Mouse (Mus musculus) kidney, embryonic 16.5 days (tissue): ENCODE data around the gene Lgmn. TPM values are rescaled to one million over a fixed set of nuclear protein-coding genes. Genes with fewer than 3 reads are reported as not detected.

Source experiments
- ATAC-seq: fragments of 200-750 bp; cut with Nextera tagmentation; 2 replicates; pipeline ENCODE4 v1.8.0; 2017; ENCODE audit warnings: moderate TSS enrichment; ENCODE audit not compliant: low FRiP score, low TSS enrichment
- H3K27ac ChIP-seq: fragments of 300-500 bp; sonication (generic); 2 replicates; pipeline ENCODE4 v1.5.1; 2014; ENCODE audit warnings: low read length
- H3K27me3 ChIP-seq: fragments of 300-500 bp; sonication (generic); 2 replicates; pipeline ENCODE4 v1.6.1; 2014; ENCODE audit warnings: low read length, control low read depth, mixed read lengths; ENCODE audit not compliant: insufficient read depth
- H3K36me3 ChIP-seq: fragments of 300-500 bp; sonication (generic); 2 replicates; pipeline ENCODE4 v1.6.1; 2014; ENCODE audit warnings: low read length, control low read depth, mixed read lengths; ENCODE audit not compliant: insufficient read depth
- H3K4me1 ChIP-seq: fragments of 300-500 bp; sonication (generic); 2 replicates; pipeline ENCODE4 v1.6.1; 2014; ENCODE audit warnings: low read length, control low read depth, mixed read lengths; ENCODE audit not compliant: insufficient read depth
- H3K4me2 ChIP-seq: fragments of 300-500 bp; sonication (generic); replicated peaks from 2 replicates; pipeline ENCODE4 v1.6.1; 2014; ENCODE audit warnings: low read depth, low read length
- H3K4me3 ChIP-seq: fragments of 300-500 bp; sonication (generic); 2 replicates; pipeline ENCODE4 v1.5.1; 2014; ENCODE audit warnings: mild to moderate bottlenecking, low read length
- H3K9ac ChIP-seq: fragments of 300-500 bp; sonication (generic); replicated peaks from 2 replicates; pipeline ENCODE4 v1.6.1; 2014; ENCODE audit warnings: low read length
- H3K9me3 ChIP-seq: fragments of 300-500 bp; sonication (generic); 2 replicates; pipeline ENCODE4 v1.6.1; 2016; ENCODE audit warnings: low read length, control low read depth
- WGBS: fragments of 180-500 bp; shearing (Covaris S2); extraction: QIAGEN DNeasy Blood & Tissue Kit; methylation state at CpG from one replicate; pipeline ENCODE4 v1.1.7; 2014; 5-methylcytosine and 5-hydroxymethylcytosine counted together
- polyA plus RNA-seq: library from polyadenylated mRNA; unstranded; fragments of >200 nt; fragmentation: Nextera tagmentation; extraction: Ambion mirVana; gene quantifications from 2 replicates; pipeline ENCODE4 v1.2.1, GENCODE M21; 2015

Lgmn gene
- polyA plus RNA-seq, 1 experiment from 2014 or later: 175 TPM

DNA sequence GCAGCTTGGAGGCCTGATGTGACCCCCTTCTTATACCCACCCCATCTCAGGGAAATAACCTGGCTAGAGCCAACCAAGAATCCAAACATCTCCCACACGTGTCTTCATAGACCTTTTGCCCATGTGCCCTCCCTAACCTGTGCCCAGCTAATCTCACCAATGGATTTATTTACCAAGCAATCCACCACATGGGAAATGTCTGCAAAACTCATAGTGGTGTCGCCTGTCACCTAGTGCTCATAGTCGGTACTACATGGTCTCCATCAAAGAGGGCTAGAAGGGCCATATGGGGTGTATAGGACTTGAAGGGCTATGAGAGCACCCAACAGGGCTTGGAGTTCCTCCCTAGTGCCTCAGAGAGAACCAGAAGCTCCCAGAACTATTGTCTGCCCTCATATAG lies 54.8 kb downstream of the Lgmn start:
- Histone ChIP-seq H3K36me3 (peaks cover 30% of the 10 kb centered on the region; the same call in 1 of the 2 replicates), H3K9me3 (no peaks in the 10 kb centered on the region), H3K27ac (no peak overlapping the region), H3K27me3 (no peaks in the 10 kb centered on the region), H3K9ac (no peak overlapping the region), H3K4me3 (no peak overlapping the region), H3K4me2 (no peak overlapping the region), H3K4me1 (no peaks in the 10 kb centered on the region)
- ATAC-seq: peak; percentile 16; the same call in 1 of the 2 replicates
- WGBS: 19% methylated on average over 3 of the region's 3 CpGs

DNA sequence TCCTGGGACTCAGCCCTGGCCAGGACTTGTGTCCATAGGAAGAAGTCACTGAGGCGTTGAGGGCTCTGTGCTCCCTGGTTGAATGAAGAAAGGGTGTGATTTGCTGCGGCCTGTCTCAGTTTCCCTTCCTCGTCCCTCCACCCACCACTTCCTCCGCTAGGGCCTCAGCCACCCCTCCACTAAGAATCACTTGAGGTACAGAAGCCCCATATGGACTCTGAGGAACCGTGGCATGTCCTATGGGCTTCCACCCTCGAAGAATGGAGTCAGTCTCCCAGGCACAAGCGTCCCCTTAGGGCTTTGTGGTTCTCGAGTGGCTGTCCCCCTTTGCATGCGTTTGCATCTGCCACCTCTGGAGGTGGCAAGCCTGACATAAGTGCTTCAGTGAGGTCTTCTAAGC lies 56.3 kb downstream of the Lgmn start:
- no peaks in the 10 kb centered on the region for H3K27me3 ChIP-seq
- no peak for ATAC-seq
- H3K36me3 ChIP-seq: peaks cover 26% of the 10 kb centered on the region
- no peak overlapping the region for H3K9ac ChIP-seq
- H3K9me3 ChIP-seq: no peaks in the 10 kb centered on the region
- no peaks in the 10 kb centered on the region for H3K4me1 ChIP-seq
- 86% methylated on average over 9 of the region's 9 CpGs for WGBS
- H3K27ac ChIP-seq: no peak overlapping the region
- no peak overlapping the region for H3K4me2 ChIP-seq
- H3K4me3 ChIP-seq: no peak overlapping the region

DNA sequence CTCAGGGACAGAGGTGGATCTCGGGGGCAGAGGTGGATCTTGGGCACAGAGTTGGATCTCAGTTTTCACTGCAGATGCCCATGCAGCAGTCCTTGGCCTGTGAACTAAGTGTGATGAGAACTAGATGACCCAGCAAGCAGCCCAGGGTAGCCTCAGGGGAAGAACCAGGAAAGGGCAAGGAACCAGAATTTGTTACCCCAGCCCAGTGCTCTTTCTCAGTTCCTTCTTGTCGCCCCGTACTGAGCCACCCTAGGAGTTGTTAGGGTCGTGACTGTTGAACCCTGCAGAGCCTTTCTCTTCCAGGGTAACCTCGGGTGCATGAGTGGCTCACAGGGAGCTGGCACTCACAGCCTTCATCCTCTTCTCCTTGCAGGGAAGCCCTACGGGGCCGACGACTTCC lies 57.4 kb downstream of the Lgmn start:
- WGBS: 83% methylated on average over 8 of the region's 8 CpGs
- H3K27ac ChIP-seq: no peak overlapping the region
- no peak for ATAC-seq

DNA sequence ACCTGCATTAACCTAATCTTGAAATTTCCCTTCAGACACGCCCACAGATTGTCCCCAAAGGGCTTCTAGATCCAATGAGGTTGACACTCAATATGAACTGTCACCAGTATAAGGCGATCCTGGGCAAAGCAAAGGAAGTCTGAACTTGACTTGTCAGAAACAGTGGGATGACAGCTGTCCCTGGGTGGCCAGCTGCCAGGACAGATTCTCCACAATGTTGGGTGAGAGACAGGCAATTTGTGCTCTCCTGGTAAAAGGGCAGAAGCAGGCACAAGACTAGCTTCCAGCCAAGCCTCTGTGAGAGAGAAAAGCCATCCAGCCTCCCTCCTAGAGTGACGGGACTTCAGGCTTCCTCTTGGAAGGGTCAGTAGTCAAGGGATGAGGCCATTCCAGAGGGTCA lies 67.3 kb downstream of the Lgmn start:
- Histone ChIP-seq H3K4me1 (peaks cover 7% of the 10 kb centered on the region), H3K27ac (no peak overlapping the region), H3K9ac (no peak overlapping the region), H3K4me3 (no peak overlapping the region), H3K36me3 (peaks cover 23% of the 10 kb centered on the region), H3K9me3 (no peaks in the 10 kb centered on the region), H3K4me2 (no peak overlapping the region), H3K27me3 (no peaks in the 10 kb centered on the region)
- 64% methylated on average over 3 of the region's 3 CpGs for WGBS
- ATAC-seq: no peak

More for the DNA sequence above, 57.4 kb downstream of the Lgmn start:
- no peaks in the 10 kb centered on the region for H3K9me3 ChIP-seq
- H3K4me2 ChIP-seq: no peak overlapping the region
- no peak overlapping the region for H3K4me3 ChIP-seq
- H3K4me1 ChIP-seq: no peaks in the 10 kb centered on the region
- H3K27me3 ChIP-seq: no peaks in the 10 kb centered on the region
- no peak overlapping the region for H3K9ac ChIP-seq
- H3K36me3 ChIP-seq: peaks cover 22% of the 10 kb centered on the region

DNA sequence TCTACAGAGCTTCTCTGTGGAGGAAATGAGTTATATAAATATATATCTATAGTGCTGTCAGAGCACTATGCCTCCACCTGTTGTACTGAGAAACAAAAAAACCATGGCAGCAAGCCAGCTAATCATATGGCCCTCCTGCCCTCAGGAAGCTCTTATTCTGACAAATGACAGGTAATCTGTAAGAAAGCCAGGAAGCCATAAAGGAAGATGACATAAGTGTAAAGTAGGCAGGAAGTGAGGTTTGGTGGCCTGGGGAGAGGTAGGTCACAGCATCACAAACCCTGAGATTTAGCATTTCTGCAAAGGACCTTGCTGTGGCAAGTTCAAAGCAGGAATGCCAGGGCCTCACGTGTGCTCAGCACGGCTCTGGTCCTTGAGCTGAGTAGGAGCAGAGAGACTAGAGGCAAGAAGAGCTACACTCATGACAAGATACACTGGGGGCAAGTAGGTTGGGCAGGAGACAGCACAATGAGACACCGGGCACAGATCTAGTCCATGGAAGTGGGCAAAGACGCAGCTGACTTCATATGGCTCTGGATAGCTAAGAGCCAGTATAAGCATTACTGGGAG lies 68.6 kb downstream of the Lgmn start:
- H3K9ac ChIP-seq: no peak overlapping the region
- no peak overlapping the region for H3K4me2 ChIP-seq
- H3K9me3 ChIP-seq: no peaks in the 10 kb centered on the region
- peaks cover 7% of the 10 kb centered on the region for H3K4me1 ChIP-seq
- WGBS: 81% methylated on average over 4 of the region's 4 CpGs
- peaks cover 20% of the 10 kb centered on the region; the same call in 1 of the 2 replicates for H3K36me3 ChIP-seq
- no peaks in the 10 kb centered on the region for H3K27me3 ChIP-seq
- no peak for ATAC-seq
- no peak overlapping the region for H3K4me3 ChIP-seq
- no peak overlapping the region for H3K27ac ChIP-seq

DNA sequence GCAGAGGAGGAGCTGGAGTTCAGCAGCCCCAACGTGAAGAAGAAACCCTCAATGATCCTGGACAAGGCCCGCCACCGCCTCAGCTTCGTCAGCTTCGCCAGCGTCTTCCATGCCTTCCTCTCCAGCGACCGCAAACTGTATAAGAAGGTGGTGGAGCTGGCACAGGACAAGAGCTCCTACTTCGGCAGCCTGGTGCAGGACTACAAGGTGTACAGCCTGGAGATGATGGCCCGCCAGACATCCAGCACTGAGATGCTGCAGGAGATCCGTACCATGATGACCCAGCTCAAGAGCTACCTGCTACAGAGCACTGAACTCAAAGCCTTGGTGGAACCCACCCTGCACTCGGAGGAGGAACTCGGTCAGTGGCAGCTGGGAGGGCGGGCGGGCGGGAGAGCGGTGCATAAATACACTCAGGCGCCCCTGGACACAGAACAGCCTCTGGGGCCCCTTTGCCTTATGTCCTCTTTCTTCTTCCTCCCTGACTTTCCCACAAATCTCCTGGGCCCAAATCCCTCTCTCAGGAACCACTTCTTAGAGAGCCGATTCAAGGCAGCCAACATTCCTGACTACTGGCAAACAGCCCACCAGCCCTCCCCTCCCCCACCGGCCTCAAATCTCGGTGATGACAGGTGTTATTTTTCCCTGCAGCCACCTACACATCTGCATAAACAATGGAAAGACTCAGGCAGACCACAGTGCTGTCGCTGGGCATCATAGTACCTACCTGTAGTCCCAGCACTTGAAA lies 70.0 kb downstream of the Lgmn start:
- Histone ChIP-seq H3K36me3 (peaks cover 20% of the 10 kb centered on the region; the same call in 1 of the 2 replicates), H3K9me3 (no peaks in the 10 kb centered on the region), H3K27ac (no peak overlapping the region), H3K4me3 (no peak overlapping the region), H3K4me1 (peaks cover 7% of the 10 kb centered on the region), H3K4me2 (no peak overlapping the region), H3K9ac (no peak overlapping the region), H3K27me3 (no peaks in the 10 kb centered on the region)
- WGBS: 65% methylated on average over 22 of the region's 22 CpGs
- ATAC-seq: no peak

DNA sequence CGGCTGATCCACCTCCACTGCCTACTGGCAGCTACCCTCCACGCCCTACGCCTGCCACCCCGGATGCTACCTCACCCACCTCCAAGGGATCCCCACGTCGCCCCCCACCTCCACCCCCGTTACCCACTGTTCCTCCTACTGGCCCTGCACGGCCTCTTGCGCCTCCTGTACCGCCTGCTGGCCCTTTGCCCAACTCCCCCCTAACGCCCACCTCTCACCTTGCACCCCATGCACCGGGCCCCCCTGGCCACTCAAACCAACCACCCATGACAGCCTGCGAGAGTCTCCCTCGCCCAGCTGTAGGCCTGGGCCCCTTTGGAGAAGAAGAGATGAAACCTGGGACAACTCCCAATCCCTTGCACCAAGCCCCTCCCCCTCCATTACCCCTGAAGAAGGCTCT lies 71.1 kb downstream of the Lgmn start:
- Histone ChIP-seq H3K4me2 (no peak overlapping the region), H3K4me1 (peaks cover 7% of the 10 kb centered on the region), H3K36me3 (peaks cover 12% of the 10 kb centered on the region; the same call in 1 of the 2 replicates), H3K27ac (no peak overlapping the region), H3K27me3 (no peaks in the 10 kb centered on the region), H3K4me3 (no peak overlapping the region), H3K9me3 (no peaks in the 10 kb centered on the region), H3K9ac (no peak overlapping the region)
- ATAC-seq: peak; percentile 50
- WGBS: 68% methylated on average over 12 of the region's 14 CpGs

DNA sequence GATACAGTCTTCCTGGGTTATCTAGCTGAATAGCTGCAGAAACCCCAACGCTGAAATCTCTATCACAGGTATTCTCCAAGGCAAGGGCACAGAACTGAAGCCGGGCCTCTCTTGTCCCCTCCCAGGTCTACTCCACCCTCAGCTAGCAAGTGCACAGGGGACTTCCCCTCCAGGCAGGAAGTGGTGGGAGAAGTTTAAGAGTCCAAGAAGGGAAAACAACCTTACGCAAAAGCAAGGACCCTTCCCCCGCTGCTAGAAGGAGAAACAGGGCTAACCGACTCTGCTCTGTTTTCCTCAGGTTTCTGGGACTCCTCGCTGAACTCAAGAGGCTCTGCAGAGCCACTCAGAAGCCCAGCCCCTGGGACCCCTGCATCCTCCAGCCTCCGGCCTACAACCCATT lies 71.5 kb downstream of the Lgmn start:
- H3K4me3 ChIP-seq: no peak overlapping the region
- no peak overlapping the region for H3K9ac ChIP-seq
- peaks cover 7% of the 10 kb centered on the region for H3K4me1 ChIP-seq
- H3K27ac ChIP-seq: no peak overlapping the region
- ATAC-seq: no peak
- H3K4me2 ChIP-seq: no peak overlapping the region
- H3K36me3 ChIP-seq: 0 out of 2 replicates have a peak, but pooled peaks cover 11% of the 10 kb centered on the region
- 68% methylated on average over 7 of the region's 7 CpGs for WGBS
- no peaks in the 10 kb centered on the region for H3K9me3 ChIP-seq
- H3K27me3 ChIP-seq: no peaks in the 10 kb centered on the region

DNA sequence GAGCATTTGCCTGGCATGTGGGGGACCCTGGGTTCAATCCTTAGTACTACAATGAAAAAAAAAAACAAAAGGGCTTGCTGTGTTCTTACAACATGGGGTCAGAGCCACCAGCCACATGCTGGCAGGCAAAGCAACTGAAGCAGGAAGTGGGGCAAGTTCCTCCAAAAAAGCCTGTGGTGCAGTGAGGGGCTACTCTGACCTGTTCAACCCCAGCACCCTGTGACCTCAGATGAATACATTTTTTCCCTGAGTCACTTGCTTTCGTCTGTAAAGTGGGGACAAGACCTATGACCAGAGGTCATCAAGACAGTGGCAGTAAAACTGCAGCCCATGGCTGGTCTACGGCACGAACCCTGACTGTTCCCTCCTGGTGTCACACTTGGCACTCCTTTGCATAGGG lies 72.5 kb downstream of the Lgmn start:
- H3K9me3 ChIP-seq: no peaks in the 10 kb centered on the region
- no peak overlapping the region for H3K4me3 ChIP-seq
- ATAC-seq: no peak
- WGBS: 72% methylated on average over 3 of the region's 3 CpGs
- H3K4me2 ChIP-seq: no peak overlapping the region
- H3K36me3 ChIP-seq: 0 out of 2 replicates have a peak, but pooled peaks cover 16% of the 10 kb centered on the region
- no peak overlapping the region for H3K9ac ChIP-seq
- H3K4me1 ChIP-seq: peaks cover 7% of the 10 kb centered on the region
- H3K27ac ChIP-seq: no peak overlapping the region
- H3K27me3 ChIP-seq: no peaks in the 10 kb centered on the region

DNA sequence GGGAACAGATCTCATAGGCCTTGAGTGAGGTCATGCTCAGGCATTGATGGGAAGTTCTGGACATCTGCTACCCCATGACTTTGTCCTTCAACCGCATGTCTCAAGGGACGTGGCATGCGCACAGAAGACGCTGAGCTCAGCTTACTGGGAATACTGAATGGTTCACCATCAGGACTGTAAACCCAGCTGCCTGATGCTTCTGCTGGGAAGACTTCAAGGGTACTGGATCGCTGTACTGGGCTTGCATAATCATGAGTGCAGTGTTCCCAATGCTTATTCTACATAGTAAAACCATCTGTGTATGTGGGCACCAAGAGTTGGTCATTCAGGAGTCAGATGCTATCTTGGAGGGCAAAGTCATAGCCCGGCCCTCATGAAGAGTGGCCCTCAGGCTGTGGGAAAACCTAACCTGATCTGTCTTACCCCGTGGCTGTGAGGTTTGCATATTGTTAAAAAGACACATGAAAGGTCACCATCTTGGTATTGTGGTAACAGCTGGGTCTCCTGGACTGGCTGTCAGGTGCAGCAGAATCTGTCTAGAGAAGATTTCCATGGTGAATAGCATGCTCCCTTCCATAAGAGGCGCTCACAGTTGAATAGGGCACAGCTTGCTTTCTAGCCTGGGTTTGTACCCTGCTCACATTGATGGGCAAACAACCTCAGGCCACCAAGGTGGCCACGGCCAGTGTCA lies 73.3 kb downstream of the Lgmn start:
- H3K4me2 ChIP-seq: no peak overlapping the region
- WGBS: 94% methylated on average over 9 of the region's 9 CpGs
- H3K27ac ChIP-seq: no peak overlapping the region
- no peaks in the 10 kb centered on the region for H3K27me3 ChIP-seq
- no peaks in the 10 kb centered on the region for H3K9me3 ChIP-seq
- peaks cover 7% of the 10 kb centered on the region for H3K4me1 ChIP-seq
- no peak overlapping the region for H3K4me3 ChIP-seq
- ATAC-seq: no peak
- 0 out of 2 replicates have a peak, but pooled peaks cover 22% of the 10 kb centered on the region for H3K36me3 ChIP-seq
- no peak overlapping the region for H3K9ac ChIP-seq
